Mouse (Mus musculus) heart, embryonic 13.5 days (tissue): ENCODE measurements around the gene Abcc10. TPM values are rescaled to one million over a fixed set of nuclear protein-coding genes. Genes with fewer than 3 reads are reported as not detected.

ENCODE experiments used
- ATAC-seq: fragments of 200-750 bp; cut with Nextera tagmentation; 2 replicates; pipeline ENCODE4 v1.8.0; 2017; ENCODE audit warnings: moderate TSS enrichment; ENCODE audit not compliant: insufficient number of reproducible peaks, low FRiP score, low TSS enrichment; ENCODE audit errors: extremely low read depth
- H3K27ac ChIP-seq: fragments of 300-500 bp; sonication (generic); replicated peaks from 2 replicates; pipeline ENCODE4 v1.5.1; 2015; ENCODE audit warnings: moderate library complexity, mild to moderate bottlenecking, inconsistent platforms
- H3K27me3 ChIP-seq: fragments of 300-500 bp; sonication (generic); replicated peaks from 2 replicates; pipeline ENCODE4 v1.6.1; 2015; ENCODE audit warnings: mild to moderate bottlenecking, inconsistent platforms
- H3K36me3 ChIP-seq: fragments of 300-500 bp; sonication (generic); 2 replicates; pipeline ENCODE4 v1.6.1; 2015; ENCODE audit warnings: mild to moderate bottlenecking, inconsistent platforms
- H3K4me1 ChIP-seq: fragments of 300-500 bp; sonication (generic); 2 replicates; pipeline ENCODE4 v1.6.1; 2015; ENCODE audit warnings: inconsistent platforms
- H3K4me2 ChIP-seq: fragments of 300-500 bp; sonication (generic); 2 replicates; pipeline ENCODE4 v1.6.1; 2015; ENCODE audit warnings: inconsistent platforms, mild to moderate bottlenecking, moderate library complexity
- H3K4me3 ChIP-seq: fragments of 300-500 bp; sonication (generic); 2 replicates; pipeline ENCODE4 v1.5.1; 2015; ENCODE audit warnings: moderate library complexity, mild to moderate bottlenecking, inconsistent platforms
- H3K9ac ChIP-seq: fragments of 300-500 bp; sonication (generic); 2 replicates; pipeline ENCODE4 v1.6.1; 2015; ENCODE audit warnings: inconsistent platforms, mild to moderate bottlenecking, moderate library complexity
- H3K9me3 ChIP-seq: fragments of 300-500 bp; sonication (generic); 2 replicates; pipeline ENCODE4 v1.6.1; 2016; ENCODE audit warnings: inconsistent platforms
- WGBS: fragments of 180-500 bp; shearing (Covaris S2); methylation state at CpG from one replicate; pipeline ENCODE4 v1.1.7; 2015; ENCODE audit warnings: mixed read lengths; 5-methylcytosine and 5-hydroxymethylcytosine counted together
- polyA plus RNA-seq: library from polyadenylated mRNA; unstranded; fragments of >200 nt; fragmentation: Nextera tagmentation; extraction: Ambion mirVana; gene quantifications from 2 replicates; pipeline ENCODE4 v1.2.1, GENCODE M21; 2015

Abcc10 gene
- polyA plus RNA-seq, 1 experiment from 2014 or later, result 4.9 TPM

DNA sequence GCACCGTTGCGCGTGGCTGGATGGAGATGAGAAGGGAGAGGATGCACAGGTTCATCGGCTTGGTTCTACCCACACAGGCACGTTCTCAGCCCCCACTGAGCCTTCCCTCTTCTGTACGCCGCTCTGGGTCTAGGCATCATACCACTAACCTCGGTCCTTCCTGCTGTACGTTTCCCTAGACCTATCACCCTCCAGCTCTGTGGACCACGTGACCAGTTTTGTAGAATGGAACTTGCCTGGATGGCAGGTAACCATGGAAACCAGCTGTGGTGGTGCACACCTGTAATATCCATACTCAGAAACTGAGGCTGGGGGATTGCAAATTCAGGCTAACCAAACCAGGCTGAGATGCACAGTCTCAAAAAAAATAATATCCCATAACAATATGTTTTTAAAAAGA lies 17.6 kb downstream of the Abcc10 start:
- no peak overlapping the region for H3K4me2 ChIP-seq
- no peak overlapping the region for H3K9ac ChIP-seq
- peaks cover 19% of the 10 kb centered on the region for H3K36me3 ChIP-seq
- H3K27ac ChIP-seq, result peak overlapping the region; percentile 50; the same call in 1 of the 2 replicates
- H3K4me1 ChIP-seq, result peaks cover 12% of the 10 kb centered on the region
- no peak overlapping the region for H3K4me3 ChIP-seq
- WGBS, result 75% methylated on average over 10 of the region's 10 CpGs
- ATAC-seq, result no peak
- H3K9me3 ChIP-seq, result no peaks in the 10 kb centered on the region
- H3K27me3 ChIP-seq, result no peaks in the 10 kb centered on the region

DNA sequence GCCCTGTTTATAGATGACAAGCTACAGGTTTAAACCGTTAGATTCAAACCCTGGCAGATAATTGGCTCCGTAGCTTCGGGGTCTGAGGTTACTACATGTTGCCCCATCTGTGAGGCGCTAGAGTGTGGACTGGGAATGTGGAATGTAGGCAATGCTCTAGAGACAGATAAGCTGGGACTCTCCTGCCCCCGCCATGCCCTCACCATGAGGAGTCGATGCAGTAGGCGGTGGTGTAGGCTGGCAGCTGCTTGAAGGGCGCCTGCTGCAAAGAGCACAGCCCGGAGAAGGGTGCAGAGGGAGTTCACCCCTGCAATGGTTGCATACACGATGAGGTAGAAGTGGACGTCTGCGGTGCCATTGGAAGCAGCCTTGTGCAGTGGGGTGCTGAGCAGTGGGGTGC lies 18.3 kb downstream of the Abcc10 start:
- H3K27ac ChIP-seq, result peak overlapping the region; percentile 50

GRCm38 (mm10) chr17:46306956-46307355 lies 21.2 kb downstream of the Abcc10 start:
- H3K4me1 ChIP-seq, result peaks cover 16% of the 10 kb centered on the region
- peaks cover 20% of the 10 kb centered on the region for H3K36me3 ChIP-seq
- H3K27ac ChIP-seq, result no peak overlapping the region
- no peaks in the 10 kb centered on the region for H3K9me3 ChIP-seq
- peaks cover 20% of the 10 kb centered on the region for H3K27me3 ChIP-seq
- ATAC-seq, result no peak
- WGBS, result 86% methylated on average over 15 of the region's 15 CpGs
- H3K9ac ChIP-seq, result no peak overlapping the region
- no peak overlapping the region for H3K4me3 ChIP-seq
- no peak overlapping the region for H3K4me2 ChIP-seq

More for the DNA sequence above, 18.3 kb downstream of the Abcc10 start:
- H3K4me1 ChIP-seq, result peaks cover 16% of the 10 kb centered on the region
- no peaks in the 10 kb centered on the region for H3K27me3 ChIP-seq
- 38% methylated on average over 12 of the region's 12 CpGs for WGBS
- no peak for ATAC-seq
- peak overlapping the region; percentile 16; the same call in 1 of the 2 replicates for H3K4me2 ChIP-seq
- H3K9ac ChIP-seq, result 0 out of 2 replicates have a peak overlapping the region, but pooled peaks have one; percentile 24
- no peaks in the 10 kb centered on the region for H3K9me3 ChIP-seq
- H3K4me3 ChIP-seq, result no peak overlapping the region
- peaks cover 22% of the 10 kb centered on the region for H3K36me3 ChIP-seq

DNA sequence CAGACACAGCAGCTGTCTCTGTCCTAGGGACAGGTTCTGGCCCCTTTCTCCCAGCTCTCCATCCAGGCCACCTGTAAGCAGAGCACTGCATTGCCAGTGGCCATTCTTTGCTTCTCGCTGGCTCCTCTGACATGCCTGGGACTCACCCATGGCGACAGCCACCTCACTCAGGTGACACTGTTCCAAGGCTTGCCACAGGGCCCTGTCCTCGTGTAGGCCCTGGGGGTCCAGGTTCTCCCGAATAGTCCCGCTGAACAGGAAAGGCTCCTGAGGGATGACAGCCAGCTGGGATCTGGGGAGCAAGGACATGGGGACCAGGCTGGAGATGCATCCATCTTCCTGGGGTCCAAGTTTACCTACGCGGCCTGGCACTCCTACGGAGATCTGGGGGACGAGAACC lies 24.0 kb downstream of the Abcc10 start:
- 88% methylated on average over 9 of the region's 9 CpGs for WGBS
- no peaks in the 10 kb centered on the region for H3K9me3 ChIP-seq
- no peak overlapping the region for H3K9ac ChIP-seq
- no peak overlapping the region for H3K27ac ChIP-seq
- no peak for ATAC-seq
- no peak overlapping the region for H3K4me3 ChIP-seq
- H3K4me2 ChIP-seq, result no peak overlapping the region
- peaks cover 20% of the 10 kb centered on the region for H3K36me3 ChIP-seq
- H3K4me1 ChIP-seq, result 0 out of 2 replicates have a peak, but pooled peaks cover 4% of the 10 kb centered on the region
- peaks cover 41% of the 10 kb centered on the region for H3K27me3 ChIP-seq

GRCm38 (mm10) chr17:46301892-46302291 lies 26.3 kb downstream of the Abcc10 start:
- Histone ChIP-seq H3K4me1 (peaks cover 23% of the 10 kb centered on the region), H3K9me3 (no peaks in the 10 kb centered on the region), H3K27ac (no peak overlapping the region), H3K4me3 (no peak overlapping the region), H3K9ac (no peak overlapping the region), H3K27me3 (peaks cover 64% of the 10 kb centered on the region), H3K36me3 (peaks cover 20% of the 10 kb centered on the region), H3K4me2 (no peak overlapping the region)
- ATAC-seq, result no peak
- WGBS, result 65% methylated on average over 12 of the region's 12 CpGs

DNA sequence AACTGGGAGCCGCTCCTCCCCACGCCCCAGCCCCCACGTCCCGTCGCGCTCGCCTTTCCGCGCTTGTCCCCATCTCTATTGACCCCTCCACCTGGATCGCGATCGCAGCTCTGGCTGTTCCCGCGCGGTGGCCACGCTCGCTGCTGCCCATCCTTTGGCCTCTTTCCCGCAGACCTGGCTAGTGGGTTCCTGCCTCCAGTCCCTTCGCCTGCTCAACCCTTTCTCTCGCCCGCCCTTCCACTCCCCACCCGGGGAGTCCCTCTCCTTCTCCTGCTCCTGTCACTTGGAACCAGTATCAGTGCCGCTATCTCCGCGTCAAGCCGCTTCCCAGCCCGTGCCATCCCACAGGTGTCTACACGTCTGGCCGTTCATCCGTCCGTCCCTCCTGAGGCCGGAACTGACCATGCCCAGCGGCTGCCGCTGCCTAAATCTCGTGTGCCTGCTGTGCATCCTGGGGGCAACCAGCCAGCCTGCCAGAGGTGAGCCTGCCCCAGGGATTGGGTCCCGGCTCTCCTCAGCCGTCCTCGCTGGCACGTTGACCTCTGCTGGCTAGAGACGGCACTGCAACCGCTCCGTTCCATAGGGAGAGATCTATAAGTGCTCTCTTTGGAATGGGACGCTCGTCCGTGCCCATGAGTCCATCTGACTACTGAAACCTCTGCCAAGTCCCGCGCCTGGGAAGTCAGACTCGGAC lies 29.8 kb downstream of the Abcc10 start:
- ATAC-seq, result peak; percentile 68; the same call in 1 of the 2 replicates
- Histone ChIP-seq H3K4me1 (peaks cover 19% of the 10 kb centered on the region), H3K4me3 (peak overlapping the region; percentile 67), H3K27ac (no peak overlapping the region), H3K27me3 (peaks cover 85% of the 10 kb centered on the region), H3K9me3 (no peaks in the 10 kb centered on the region), H3K36me3 (no peaks in the 10 kb centered on the region), H3K9ac (peak overlapping the region; percentile 80), H3K4me2 (peak overlapping the region; percentile 100)
- under 1% methylated on average over 48 of the region's 48 CpGs for WGBS

DNA sequence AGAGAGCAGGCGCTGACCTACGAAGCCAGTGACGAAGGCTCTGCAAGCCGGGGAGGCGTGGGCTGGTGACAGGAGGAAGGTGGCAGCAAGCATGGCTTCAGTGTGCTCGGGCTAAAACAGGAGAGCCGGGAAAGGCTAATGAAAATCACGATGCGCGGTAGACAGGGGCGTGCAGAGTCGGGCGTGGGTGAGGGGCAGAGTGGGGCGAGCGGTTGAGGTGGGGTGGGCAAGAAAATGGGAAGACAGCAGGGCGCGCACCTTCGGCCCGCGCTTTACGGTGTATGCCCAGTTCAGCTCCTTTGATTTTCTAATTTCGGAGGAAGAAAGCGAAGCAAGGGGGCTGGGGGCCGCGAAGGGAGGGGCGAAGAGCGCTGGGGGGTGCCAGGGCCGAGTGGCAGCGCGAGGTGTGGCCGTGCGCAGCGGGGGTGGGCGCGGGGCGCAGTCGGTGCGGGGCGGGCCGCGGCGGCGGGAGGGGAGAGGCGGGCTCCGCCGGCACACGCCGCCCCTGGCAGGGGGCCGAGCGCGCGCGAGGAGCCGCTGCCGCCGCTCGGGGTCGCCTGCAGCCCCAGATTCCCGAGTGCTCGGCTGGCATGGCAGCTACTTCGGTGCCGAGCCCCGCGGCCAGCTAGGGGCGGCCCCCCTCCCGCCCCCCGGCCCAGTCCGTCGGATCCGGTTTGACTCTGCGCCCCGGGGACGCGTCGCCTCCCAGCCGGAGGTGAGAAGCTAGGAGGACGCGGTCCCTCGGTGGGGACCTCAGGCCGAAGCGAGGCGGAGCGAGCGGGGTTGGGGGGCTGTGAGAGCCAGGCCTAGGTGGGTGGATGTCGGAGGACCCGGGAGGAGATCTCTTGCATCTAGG lies 30.6 kb downstream of the Abcc10 start, which contains the start of gene Dlk2:
Dlk2 (plus strand) TSS at position 58 of the 856 bp plus-strand sequence.
- WGBS, result under 1% methylated on average over 73 of the region's 86 CpGs
- Histone ChIP-seq H3K9ac (peak within 1 kb of the TSS; percentile 80), H3K27me3 (peaks cover 86% of the 10 kb centered on the region), H3K4me3 (peak within 1 kb of the TSS; percentile 67), H3K36me3 (no peaks in the 10 kb centered on the region), H3K9me3 (no peaks in the 10 kb centered on the region), H3K4me1 (peaks cover 19% of the 10 kb centered on the region), H3K27ac (no peak within 1 kb of the TSS), H3K4me2 (peak within 1 kb of the TSS; percentile 100)
- ATAC-seq, result peak; percentile 51

DNA sequence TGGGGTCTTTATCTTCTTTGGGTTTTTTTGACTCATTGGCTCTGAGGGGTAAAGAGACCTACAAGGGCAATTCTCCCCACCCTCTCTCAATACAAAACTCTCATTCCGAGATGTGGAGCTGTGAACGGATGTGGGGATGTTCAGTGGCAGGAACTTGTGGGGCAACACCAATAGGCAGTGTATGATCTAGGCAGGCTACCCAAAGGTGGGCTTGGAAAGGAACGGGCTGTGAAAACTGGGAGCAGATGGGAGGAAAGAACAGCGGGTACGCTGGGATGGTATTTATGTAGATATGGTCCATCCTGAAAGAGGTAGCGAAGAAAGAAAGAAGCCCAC lies 31.2 kb downstream of the Abcc10 start:
- Histone ChIP-seq H3K4me3 (peak overlapping the region; percentile 67), H3K9me3 (no peaks in the 10 kb centered on the region), H3K27me3 (peaks cover 87% of the 10 kb centered on the region), H3K4me1 (peaks cover 19% of the 10 kb centered on the region), H3K27ac (no peak overlapping the region), H3K4me2 (peak overlapping the region; percentile 100), H3K9ac (peak overlapping the region; percentile 80), H3K36me3 (no peaks in the 10 kb centered on the region)
- 12% methylated on average over 6 of the region's 6 CpGs for WGBS
- no peak for ATAC-seq

- ATAC-seq, result no peak
- peaks cover 19% of the 10 kb centered on the region for H3K4me1 ChIP-seq
- H3K9ac ChIP-seq, result no peak overlapping the region
- WGBS, result 38% methylated on average over 6 of the region's 6 CpGs
- H3K36me3 ChIP-seq, result no peaks in the 10 kb centered on the region
- no peaks in the 10 kb centered on the region for H3K9me3 ChIP-seq
- H3K4me2 ChIP-seq, result no peak overlapping the region
- peaks cover 87% of the 10 kb centered on the region for H3K27me3 ChIP-seq
- no peak overlapping the region for H3K27ac ChIP-seq
- H3K4me3 ChIP-seq, result 0 out of 2 replicates have a peak overlapping the region, but pooled peaks have one; percentile 67
Observed at GRCm38 (mm10) chr17:46296601-46297000, 31.6 kb downstream of the Abcc10 start.

DNA sequence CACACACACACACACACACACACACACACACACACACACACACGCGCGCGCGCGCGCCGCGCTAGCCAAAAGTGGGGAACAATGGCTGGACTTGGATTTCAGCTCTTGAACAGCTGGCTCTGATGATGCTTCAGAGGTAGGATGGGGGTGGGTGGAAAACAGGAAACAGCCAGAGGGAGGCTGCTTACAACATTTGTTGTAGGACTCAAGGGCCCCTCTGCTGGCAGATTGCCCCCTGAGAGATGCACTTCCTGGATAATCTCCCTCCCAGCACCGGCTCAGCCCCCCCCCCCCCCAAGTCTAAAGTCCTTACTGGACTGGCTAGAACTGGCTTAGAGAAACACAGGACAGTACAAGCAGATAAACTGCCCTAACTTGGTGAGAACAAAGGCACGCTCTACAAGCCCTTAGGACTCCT lies 40.5 kb downstream of the Abcc10 start:
- ATAC-seq, result no peak

DNA sequence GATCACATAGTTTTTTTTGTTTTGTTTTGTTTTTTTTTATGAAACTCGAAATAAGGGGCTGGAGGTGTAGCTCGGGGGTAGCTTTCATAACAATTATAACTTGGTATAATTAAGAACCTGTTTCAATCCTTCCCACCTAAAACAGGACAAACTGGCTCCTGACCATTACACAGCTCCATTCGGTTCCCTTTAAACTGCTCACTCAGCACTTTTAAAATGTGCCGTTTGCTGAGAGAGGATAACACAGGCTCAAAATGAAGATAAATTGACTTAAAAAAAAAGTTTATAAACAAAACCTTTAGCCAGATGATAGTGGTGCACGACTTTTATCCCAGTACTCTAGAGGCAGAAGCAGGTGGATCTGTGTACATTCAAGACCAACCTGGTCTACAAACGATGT lies 42.7 kb downstream of the Abcc10 start:
- no peak for ATAC-seq

More for the DNA sequence above, 40.5 kb downstream of the Abcc10 start:
- no peaks in the 10 kb centered on the region for H3K36me3 ChIP-seq
- no peak overlapping the region for H3K4me3 ChIP-seq
- H3K27me3 ChIP-seq, result peaks cover 12% of the 10 kb centered on the region
- WGBS, result 68% methylated on average over 11 of the region's 11 CpGs
- H3K9me3 ChIP-seq, result no peaks in the 10 kb centered on the region
- H3K4me1 ChIP-seq, result peaks cover 12% of the 10 kb centered on the region
- H3K4me2 ChIP-seq, result no peak overlapping the region
- H3K9ac ChIP-seq, result peak overlapping the region; percentile 5; the same call in 1 of the 2 replicates
- no peak overlapping the region; the same call in 1 of the 2 replicates for H3K27ac ChIP-seq

More for the DNA sequence above, 42.7 kb downstream of the Abcc10 start:
- H3K4me1 ChIP-seq, result peaks cover 31% of the 10 kb centered on the region
- H3K4me2 ChIP-seq, result no peak overlapping the region
- peaks cover 7% of the 10 kb centered on the region for H3K36me3 ChIP-seq
- H3K27me3 ChIP-seq, result peaks cover under 1% of the 10 kb centered on the region; the same call in 1 of the 2 replicates
- H3K9me3 ChIP-seq, result no peaks in the 10 kb centered on the region
- no peak overlapping the region for H3K9ac ChIP-seq
- H3K27ac ChIP-seq, result no peak overlapping the region
- 49% methylated on average over 6 of the region's 6 CpGs for WGBS
- H3K4me3 ChIP-seq, result no peak overlapping the region
